Mouse (Mus musculus) olfactory bulb, adult 2 months (tissue): ENCODE data around the gene Iqcj. TPM values are rescaled to one million over a fixed set of nuclear protein-coding genes. Genes with fewer than 3 reads are reported as not detected.

Experiments used
- H3K27ac ChIP-seq: fragments of 200-500 bp; 2 replicates; pipeline ENCODE4 v1.5.1; 2012; ENCODE audit warnings: low read depth, low read length; ENCODE audit not compliant: insufficient read depth
- H3K4me1 ChIP-seq: fragments of 200-500 bp; 2 replicates; pipeline ENCODE4 v1.6.1; 2012; ENCODE audit warnings: low read length; ENCODE audit not compliant: control insufficient read depth, insufficient read depth
- H3K4me3 ChIP-seq: fragments of 200-500 bp; 2 replicates; pipeline ENCODE4 v1.5.1; 2012; ENCODE audit warnings: mild to moderate bottlenecking, low read depth, low read length, moderate library complexity; ENCODE audit not compliant: insufficient read depth
- CTCF ChIP-seq: fragments of 200-500 bp; IDR thresholded peaks from 2 replicates; pipeline ENCODE4 v1.5.1; 2012; ENCODE audit warnings: low read depth, mild to moderate bottlenecking, low read length, moderate library complexity; ENCODE audit not compliant: insufficient read depth
- POLR2A ChIP-seq: fragments of 200-500 bp; IDR thresholded peaks from 2 replicates; pipeline ENCODE4 v1.6.1; 2012; ENCODE audit warnings: mild to moderate bottlenecking, low read depth, low read length, moderate library complexity; ENCODE audit not compliant: insufficient read depth
- WGBS: fragments of 180-500 bp; shearing (Covaris S2); methylation state at CpG from one replicate; pipeline ENCODE4 v1.1.7; 2018; 5-methylcytosine and 5-hydroxymethylcytosine counted together
- polyA plus RNA-seq: library from polyadenylated mRNA; stranded (reverse); fragments of >200 nt; gene quantifications from 2 replicates; pipeline ENCODE4 v1.2.4, GENCODE M21; 2012; ENCODE audit warnings: low replicate concordance; ENCODE audit not compliant: missing spikeins, insufficient read depth, insufficient read length

Iqcj gene
- polyA plus RNA-seq, 1 experiment, result not detected

DNA sequence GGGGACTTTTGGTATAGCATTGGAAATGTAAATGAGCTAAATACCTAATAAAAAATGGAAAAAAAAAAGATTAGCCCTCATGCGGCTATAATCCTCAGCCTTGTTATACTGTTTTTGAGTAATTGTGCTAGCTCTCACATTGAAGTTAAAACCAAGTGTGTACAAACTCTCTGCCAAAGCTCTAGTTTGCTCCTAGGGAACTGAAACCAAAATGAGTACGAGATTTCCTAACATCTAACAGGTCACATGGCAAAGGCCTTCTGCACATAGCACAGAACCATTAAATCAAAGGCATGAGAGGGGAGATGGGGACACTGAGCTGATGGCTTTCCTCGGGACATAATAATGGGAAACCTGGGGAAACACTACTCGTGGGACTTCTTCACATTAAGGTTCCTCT is 10.5 kb downstream of the Iqcj start:
- no peak overlapping the region for H3K4me3 ChIP-seq
- H3K27ac ChIP-seq, result no peak overlapping the region
- no peak for TF ChIP-seq CTCF
- no peak for TF ChIP-seq POLR2A
- 89% methylated on average over 4 of the region's 4 CpGs for WGBS
- H3K4me1 ChIP-seq, result no peaks in the 10 kb centered on the region

DNA sequence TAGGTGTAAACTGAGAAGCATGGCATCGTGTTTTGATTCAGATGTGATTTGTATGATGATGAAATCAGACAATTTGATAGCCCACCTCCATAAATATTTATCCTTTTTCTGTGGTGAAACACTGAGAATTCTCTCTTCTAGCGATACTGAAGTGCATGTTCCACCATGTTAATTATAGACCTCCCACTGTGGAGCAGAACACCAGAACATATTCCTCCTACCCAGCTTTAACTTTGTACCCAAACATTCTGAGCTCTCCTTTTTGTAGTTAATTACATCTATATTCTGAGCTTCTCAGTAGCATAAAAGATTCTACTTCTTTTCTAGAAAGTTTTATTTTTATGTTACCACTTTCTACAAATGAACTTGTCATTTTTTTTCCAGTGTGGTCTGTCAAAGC is 16.6 kb downstream of the Iqcj start:
- H3K4me3 ChIP-seq, result no peak overlapping the region
- H3K27ac ChIP-seq, result no peak overlapping the region
- TF ChIP-seq POLR2A, result no peak
- no peak for TF ChIP-seq CTCF
- 28% methylated on average over 2 of the region's 2 CpGs for WGBS
- H3K4me1 ChIP-seq, result no peaks in the 10 kb centered on the region

DNA sequence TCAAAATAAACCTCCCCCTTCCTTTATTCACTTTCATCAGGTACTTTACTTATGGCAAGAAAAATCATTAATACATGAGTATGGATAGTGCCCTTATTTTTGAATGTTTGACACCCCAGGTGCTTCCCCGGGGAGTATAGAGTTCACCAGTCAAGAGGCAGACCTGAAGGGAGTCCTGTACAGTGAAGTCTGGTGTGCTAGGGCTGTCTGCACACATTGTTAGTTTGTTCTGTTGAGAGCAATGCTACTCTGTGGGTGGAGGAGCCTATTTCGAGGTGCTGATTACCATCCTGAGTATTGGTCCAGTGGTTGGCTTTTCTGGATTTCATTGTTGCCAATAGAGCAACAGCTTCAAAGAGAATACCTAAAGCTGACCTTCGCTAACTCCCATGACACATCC is 26.1 kb downstream of the Iqcj start:
- Histone ChIP-seq H3K27ac (no peak overlapping the region), H3K4me3 (no peak overlapping the region), H3K4me1 (no peaks in the 10 kb centered on the region)
- 77% methylated on average over 3 of the region's 3 CpGs for WGBS
- TF ChIP-seq POLR2A (no peak), CTCF (no peak)

DNA sequence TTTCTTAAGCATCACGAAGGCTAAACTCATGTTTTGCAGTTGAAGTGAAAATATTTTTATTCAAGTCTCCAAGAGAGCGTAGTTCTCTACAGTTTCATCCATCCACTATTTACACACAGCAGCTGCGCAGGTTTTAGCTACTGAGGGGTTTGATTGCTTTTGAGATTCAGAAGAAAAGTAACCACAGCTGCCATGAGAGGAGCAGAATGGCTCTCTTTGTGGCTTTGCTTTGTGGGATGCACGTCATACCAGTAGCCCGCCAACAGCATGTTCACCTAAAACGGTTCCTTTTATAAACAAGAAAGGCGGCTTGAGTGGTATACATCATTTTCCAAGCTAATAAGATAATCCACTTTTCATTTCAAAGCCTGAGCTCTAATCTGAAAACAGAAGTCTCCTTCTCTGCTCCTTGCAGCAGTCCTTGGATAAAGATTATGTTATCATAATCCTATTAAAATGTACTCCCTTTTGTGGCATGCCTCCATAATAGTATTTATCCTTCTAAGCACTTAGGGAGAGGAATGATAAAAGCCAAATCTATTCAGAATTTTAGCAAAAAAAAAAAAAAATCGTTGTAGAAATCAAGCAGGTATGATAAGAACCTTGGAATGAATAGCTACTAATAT is 26.7 kb downstream of the Iqcj start:
- no peak overlapping the region for H3K27ac ChIP-seq
- 55% methylated on average over 8 of the region's 8 CpGs for whole genome bisulfite sequencing
- H3K4me1 ChIP-seq, result no peaks in the 10 kb centered on the region
- no peak overlapping the region for H3K4me3 ChIP-seq
- TF ChIP-seq CTCF (no peak), POLR2A (no peak)

DNA sequence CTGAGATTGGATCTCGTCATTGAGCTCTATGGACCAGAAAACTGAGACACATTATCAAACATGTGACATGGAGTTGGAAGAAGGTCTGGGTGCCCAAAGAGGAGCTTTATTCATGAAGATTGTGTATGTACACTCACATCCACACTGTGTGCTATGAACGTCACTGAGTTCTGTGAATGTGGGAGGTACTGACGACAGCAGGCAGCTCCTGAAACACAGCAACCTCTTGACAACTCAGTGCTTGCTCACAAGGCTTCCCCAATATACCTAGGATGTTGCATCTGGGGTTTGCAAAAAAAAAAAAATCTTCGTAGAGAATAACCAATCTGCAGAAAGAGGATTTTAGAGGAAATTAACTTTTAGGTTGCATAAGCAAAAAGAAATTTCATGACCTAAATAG is 31.1 kb downstream of the Iqcj start:
- TF ChIP-seq CTCF (no peak), POLR2A (no peak)
- Histone ChIP-seq H3K4me1 (no peaks in the 10 kb centered on the region), H3K4me3 (no peak overlapping the region), H3K27ac (no peak overlapping the region)
- WGBS, result 75% methylated on average over 4 of the region's 4 CpGs

DNA sequence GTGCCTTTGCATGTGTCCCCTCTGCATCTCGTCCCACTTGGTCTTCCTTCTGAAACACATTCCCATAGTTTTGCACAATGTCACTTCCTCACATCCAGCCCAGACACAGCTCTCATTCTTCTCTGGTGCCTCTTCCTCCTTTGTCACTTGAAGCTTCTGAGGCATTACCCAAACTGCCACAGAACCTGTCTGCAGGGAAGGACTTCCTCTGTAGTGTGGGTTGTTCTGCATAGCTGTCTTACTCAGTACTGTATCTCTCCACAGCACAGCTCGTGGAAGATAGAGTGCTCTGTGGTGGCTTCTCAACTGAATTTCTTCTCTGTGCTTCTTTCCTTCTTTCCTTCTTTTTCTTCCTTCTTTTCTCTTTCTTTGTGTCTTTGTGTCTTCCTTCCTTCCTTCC is 33.4 kb downstream of the Iqcj start:
- WGBS, result 82% methylated on average over 2 of the region's 2 CpGs
- Histone ChIP-seq H3K4me3 (no peak overlapping the region), H3K27ac (no peak overlapping the region), H3K4me1 (0 out of 2 replicates have a peak, but pooled peaks cover 2% of the 10 kb centered on the region)
- no peak for TF ChIP-seq CTCF
- TF ChIP-seq POLR2A, result no peak

DNA sequence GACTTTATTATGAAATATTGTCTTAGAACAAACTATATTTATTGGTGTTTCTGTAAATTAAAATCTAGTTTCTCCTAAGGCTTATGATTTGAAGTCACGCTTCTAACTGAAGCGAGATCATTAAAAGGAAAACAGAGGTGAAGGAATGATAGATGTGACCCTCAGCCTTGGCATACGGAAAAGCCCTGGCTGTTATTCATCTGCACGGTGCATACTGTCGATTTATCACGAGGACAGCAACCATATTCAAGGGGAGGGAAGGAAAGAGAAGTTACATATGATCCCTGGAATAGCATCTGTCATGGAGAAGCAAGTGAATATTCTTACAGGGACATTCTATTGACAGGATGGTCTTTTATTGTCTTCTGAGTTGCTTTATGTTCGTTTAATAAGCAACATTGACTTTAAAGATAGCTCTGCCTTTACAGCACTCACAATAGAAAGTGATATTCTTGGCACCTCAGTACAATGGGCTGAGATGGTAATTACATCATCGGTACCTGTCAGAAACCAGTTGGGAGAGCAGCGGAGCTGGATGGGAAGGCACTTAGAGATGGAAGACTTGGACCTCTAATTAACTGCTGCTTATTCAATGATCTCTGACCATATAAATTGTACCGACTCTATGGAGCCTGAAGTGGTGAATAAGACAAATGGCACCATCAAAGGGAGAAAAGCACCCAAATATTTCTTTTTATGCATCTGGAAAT is 38.6 kb downstream of the Iqcj start:
- TF ChIP-seq POLR2A (no peak), CTCF (no peak)
- 82% methylated on average over 10 of the region's 10 CpGs for WGBS
- H3K4me3 ChIP-seq, result no peak overlapping the region

DNA sequence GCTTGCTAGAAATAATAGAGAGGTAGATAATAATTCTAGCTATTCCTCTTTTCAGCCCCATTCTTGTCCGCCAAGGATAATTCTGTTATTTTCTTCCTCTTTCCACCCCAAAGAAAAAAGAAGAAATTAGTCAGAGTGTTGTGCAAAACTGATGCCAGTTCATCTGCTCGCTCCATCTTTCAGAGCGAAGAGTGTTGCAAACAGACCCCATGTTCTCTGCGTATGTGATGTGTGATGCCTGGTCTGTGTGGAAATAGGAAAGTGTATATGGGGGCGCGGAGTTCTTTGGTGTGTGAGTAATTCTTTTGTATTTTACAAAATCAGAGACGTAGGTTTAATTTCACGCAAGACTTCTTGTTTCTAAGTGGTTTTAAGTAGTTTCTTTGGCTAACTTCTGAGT is 39.2 kb downstream of the Iqcj start:
- no peak for TF ChIP-seq CTCF
- no peak for TF ChIP-seq POLR2A
- Histone ChIP-seq H3K27ac (no peak overlapping the region), H3K4me3 (no peak overlapping the region), H3K4me1 (0 out of 2 replicates have a peak, but pooled peaks cover 2% of the 10 kb centered on the region)
- 74% methylated on average over 8 of the region's 8 CpGs for WGBS

More for the DNA sequence above, 38.6 kb downstream of the Iqcj start:
- Histone ChIP-seq H3K27ac (no peak overlapping the region), H3K4me1 (0 out of 2 replicates have a peak, but pooled peaks cover 2% of the 10 kb centered on the region)

DNA sequence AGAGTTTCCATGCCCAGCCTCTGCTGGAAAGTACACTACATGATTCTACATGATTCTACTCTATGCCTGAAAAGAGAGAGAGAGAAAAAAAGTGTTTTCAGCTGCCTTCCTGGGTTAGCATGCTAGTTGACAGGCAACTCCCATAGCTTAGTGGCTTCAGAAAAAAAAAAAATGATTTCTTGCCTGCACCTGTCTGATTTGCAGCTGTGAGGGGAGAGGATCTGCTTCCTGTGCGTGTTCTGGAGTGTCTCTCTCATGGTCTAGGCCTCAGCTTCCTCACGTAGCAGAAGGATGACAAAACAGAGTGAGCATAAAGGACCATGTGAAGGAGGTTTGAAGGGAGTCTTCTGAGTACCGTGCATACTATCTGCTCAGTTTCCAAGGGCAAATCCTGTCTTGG is 39.9 kb downstream of the Iqcj start:
- WGBS, result 86% methylated on average over 3 of the region's 3 CpGs
- TF ChIP-seq POLR2A, result no peak
- TF ChIP-seq CTCF, result no peak
- Histone ChIP-seq H3K27ac (no peak overlapping the region), H3K4me1 (0 out of 2 replicates have a peak, but pooled peaks cover 2% of the 10 kb centered on the region), H3K4me3 (no peak overlapping the region)
